Mouse (Mus musculus) left cerebral cortex, adult 9 months (tissue): ENCODE measurements at regions not wholly inside any gene's neighbourhood (a gene's known extent, or its start where the extent isn't known, plus 50 kb on each side); places are given as distances from the start of the nearest gene placed in this dataset.
"Not testable (repeated sequence)": the region's sequence is repeated elsewhere in the genome, so short reads cannot be mapped to it uniquely, and the experiment has no call there.

Experiments used
- DNase-seq, 2 experiments: peaks; one replicate each; pipeline ENCODE4 v3.0.0; 2022; ENCODE audit warnings: low spot score in 2 of 2

DNA sequence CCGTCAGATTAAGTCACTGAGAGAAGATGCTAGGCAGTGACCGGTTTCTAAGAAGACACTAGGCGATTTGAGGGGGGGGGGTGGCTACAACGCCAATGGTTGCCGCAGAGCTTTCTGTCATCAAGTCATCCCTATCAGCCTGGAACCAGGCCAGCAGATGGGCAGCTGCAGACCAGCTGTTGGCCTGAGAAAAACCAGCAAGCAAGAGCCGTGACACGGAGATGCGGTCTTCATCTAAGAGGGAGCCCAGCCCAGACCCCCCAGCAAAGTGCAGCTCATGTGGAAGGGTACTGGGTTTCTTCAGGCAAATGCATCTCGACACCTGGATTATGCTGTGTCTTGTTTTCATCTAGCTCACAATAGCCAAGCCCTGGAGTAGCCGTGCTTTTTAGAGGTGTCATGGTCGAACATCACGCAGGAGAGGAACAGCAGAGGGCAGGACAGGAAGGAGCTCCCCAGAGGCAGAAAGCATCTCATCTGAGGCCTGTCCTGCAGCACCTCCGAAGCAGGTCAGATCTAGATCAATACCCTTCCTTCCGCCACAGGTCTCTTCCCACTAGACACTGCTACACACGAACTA, 76.3 kb downstream of the Cpn2 start:
- no peak for DNase-seq

DNA sequence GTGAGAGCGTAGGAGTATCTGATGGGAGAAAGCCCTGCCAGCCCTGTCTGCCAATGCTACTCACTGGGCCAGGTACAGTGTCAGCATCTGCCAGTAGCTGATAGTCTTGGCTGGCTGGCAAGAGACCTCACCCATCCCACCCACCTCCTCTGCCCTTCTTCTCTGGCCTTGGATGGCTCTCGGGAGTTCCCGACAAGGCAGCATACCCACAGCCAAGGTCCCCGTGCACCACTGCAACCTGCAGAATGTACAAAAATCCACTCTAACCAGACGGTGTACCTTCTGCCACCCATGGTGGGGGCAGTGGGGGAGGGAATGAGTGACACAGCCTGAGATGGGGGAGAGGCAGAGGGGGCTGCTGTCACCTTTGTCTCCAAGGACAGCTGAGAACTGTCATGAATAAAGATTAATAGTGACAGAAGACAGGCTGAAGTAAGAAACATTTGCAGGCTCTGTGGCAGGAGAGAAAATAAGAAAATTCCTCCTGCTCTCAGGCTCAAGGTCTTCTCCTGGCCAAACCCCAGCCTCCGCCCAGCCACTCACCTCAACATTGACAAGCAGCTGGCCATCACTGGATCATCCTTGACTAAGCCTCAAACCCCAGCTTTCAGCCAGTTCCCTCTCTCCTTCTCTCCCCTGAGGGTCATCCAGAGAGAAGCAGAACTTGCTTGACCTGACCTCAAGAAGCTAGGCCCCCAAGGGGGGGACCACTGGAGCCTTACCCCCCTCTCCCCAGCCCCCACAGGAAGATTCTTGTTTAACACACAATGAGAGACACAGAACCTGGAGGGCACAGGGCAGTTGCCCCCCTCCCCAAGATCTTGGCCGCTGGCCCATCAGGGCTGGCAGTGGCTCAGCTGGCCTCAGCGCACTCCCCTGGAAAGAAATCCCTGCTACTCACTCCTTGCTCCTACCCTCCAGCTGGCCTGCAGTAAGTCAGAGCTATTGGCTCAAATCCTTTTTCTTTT, 73.7 kb downstream of the Cpn2 start:
- DNase-seq, result no peak

DNA sequence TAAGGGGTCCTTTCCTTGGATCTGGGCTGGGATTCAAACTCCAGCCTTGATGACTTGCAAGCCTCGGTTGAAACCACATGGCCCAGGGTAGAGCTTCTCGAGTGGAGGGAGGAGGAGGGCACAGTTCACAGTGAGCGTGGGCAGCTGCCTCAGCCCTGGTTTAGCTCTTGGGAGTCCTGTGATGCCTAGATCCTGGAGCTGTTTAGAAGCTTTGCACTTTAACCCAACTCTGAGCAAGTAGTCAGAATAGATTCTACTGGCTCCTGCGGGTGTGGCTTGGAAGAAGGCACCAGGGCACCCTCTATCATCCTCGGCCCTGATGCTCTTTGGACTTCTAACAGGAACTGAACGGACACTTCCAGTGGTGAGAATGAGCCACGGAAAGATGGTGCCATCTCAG, 72.5 kb downstream of the Cpn2 start:
- no peak for DNase-seq

DNA sequence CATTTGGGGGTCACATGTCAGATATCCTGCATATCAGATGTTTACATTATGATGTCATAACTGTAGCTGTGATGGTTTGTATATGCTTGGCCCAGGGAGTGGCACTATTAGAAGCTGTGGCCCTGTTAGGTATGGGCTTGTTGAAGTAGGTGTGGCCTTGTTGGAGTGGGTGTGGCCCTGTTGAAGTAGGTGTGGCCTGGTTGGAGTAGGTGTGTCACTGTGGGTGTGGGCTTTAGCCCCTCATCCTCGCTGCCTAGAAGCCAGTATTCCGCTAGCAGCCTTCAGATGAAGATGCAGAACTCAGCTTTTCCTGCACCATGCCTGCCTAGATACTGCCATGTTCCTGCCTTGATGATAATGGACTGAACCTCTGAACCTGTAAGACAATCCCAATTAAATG, 71.4 kb downstream of the Cpn2 start:
- not testable (repeated sequence) for DNase-seq

DNA sequence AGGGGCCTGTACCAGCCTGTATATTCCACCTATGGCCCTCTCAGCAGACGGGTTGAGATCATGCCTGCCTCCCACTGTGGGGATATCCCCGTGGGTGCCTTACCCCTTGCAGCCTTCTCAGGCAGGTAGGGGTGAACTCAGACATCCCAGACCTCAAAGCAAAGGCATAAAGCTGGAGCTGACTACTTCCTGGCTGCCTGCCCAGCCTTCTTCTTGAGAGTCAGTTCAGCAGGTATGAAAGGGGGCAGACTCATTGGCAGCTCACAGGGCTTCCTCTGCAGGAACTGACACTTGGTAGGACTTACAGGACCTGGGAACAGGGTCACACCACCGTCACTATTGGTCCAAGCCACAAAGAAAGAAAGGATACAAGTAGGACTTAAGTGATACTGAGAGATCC, 69.9 kb downstream of the Cpn2 start:
- no peak for DNase-seq

DNA sequence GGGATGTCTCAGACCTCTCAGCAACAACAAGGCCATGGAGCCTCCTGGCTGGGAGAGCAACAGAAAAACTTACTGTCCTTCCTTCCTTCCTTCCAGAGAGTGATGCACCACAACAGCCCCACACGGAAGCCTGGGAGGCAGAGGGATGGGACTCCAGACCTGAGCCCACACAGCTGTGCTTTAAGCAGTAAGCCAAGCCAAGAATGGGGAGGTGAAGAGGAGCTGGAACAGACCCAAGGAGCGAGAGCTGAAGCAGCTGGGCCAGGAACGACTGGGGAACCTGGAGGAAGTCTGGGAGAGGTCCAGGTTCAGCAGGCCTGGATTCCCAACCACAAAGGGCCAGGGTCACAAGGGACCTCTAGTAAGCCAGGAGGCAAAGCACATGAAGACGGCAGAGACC, 67.5 kb downstream of the Cpn2 start:
- no peak for DNase-seq

DNA sequence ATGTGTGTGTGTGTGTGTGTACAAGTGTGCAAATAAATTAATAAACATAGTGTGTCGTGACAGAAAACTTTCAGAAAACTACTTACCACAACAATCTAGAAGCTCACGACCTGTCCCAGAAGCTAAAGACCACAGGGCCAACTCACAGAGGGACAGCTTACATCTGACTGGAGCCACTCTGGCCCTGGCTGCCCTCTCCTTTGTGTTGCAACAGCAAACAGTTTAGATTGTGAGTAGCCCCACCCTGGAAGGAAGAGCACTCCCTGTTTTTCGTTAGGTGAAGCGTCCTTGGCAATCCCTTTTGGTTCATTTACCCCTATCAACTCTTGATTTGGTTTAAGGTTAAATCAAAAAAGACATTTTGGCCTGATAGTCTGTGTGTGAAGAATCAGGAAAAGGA, 63.2 kb downstream of the Cpn2 start:
- DNase-seq, result no peak

DNA sequence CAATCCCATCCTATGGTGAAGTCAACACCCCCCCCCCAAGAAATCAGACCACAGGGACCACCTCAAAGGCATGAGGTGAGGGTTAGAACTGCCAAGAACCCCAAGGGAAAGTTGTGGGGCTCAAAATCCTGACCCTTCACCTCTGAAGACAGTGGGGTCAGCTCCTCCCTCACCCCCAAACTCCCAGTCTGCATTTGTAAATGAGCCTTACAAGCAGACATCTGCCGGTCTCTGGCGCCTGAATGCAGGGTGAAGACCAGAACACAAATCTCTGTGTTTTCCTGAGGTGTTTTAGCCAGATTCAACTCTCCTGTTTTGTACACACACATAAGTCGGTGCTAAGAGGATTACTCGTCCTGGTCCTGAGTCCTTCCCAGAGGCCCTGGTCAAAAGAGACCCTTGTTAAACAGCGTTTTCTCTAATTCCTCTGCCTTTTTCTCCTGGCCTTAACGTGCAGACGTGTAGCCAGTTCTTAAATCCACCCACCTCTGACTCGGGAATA, 61.9 kb downstream of the Cpn2 start:
- no peak for DNase-seq

DNA sequence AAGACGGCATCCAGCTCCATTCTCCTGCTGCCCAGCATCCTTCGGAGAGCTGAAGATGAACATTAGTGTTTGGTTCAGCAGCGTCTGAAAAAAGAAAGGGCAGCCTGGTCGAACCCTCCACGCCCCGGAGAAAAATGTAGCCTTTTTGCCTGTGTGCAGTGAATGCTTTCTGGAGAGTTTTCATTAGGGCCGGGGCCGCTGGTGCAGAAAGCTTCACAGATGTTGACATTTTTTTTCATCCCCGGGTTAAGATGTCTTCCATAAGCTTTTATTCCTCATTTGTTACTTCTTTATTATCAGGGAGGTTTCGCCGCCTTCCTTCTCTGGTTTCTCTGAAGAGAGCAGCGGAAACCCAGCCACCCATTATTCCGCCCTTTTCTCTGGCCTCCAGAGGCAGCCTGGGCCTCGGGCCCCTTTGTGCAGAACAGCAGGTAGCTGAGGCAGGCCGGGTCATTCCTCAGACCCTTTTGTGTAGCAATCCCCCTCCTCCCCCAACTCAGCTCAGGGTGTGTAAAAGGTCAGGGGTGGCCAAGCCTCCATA, 61.4 kb downstream of the Cpn2 start:
- DNase-seq, result no peak
